Mouse (Mus musculus) skeletal muscle tissue, postnatal 0 days (tissue): ENCODE data around the gene Polk. TPM values are rescaled to one million over a fixed set of nuclear protein-coding genes. Genes with fewer than 3 reads are reported as not detected.

Experiments used
- polyA plus RNA-seq: library from polyadenylated mRNA; unstranded; fragments of >200 nt; fragmentation: Nextera tagmentation; extraction: Ambion mirVana; gene quantifications from 2 replicates; pipeline ENCODE4 v1.2.1, GENCODE M21; 2015

The Polk gene
- 3.1 and 3.4 TPM in 2 replicates for polyA plus RNA-seq

GRCm38 (mm10) chr13:96542081-96542889 is at the start of gene Polk, which contains the start of gene Col4a3bp:
Gene Polk (minus strand): TSS chr13:96542579.
Gene Col4a3bp (plus strand): TSS chr13:96542618.

GRCm38 (mm10) chr13:96490433-96490832 is 51.9 kb downstream of the Polk start, which contains the start of gene Gm17622:
Gene Gm17622 (plus strand): TSS chr13:96490733.

GRCm38 (mm10) chr13:96470957-96471356 is 71.4 kb downstream of the Polk start, which contains the start of gene Ankdd1b:
Gene Ankdd1b (minus strand): TSS chr13:96471198.

Other genes starting within 250 kb of the Polk start
- gene Poc5, start 154.3 kb downstream of the Polk start, polyA plus RNA-seq = 5.6 and 6.9 TPM in 2 replicates
- 0.07 TPM in 1 of 2 replicates, not detected in the other for gene Ankdd1b, start 71.4 kb downstream of the Polk start, polyA plus RNA-seq
- gene Gm17622, start 51.8 kb downstream of the Polk start, polyA plus RNA-seq = not detected in 2 replicates
- gene Col4a3bp, start within 50 bp of the Polk start, polyA plus RNA-seq = 6.7 and 6.8 TPM in 2 replicates
- 12.3 and 14.8 TPM in 2 replicates for gene Hmgcr, start 128.4 kb upstream of the Polk start, polyA plus RNA-seq
- not detected in 2 replicates for gene Ankrd31, start 205.7 kb upstream of the Polk start, polyA plus RNA-seq